Mouse (Mus musculus): Measurements from ENCODE around the gene Vmn1r143. TPM values are rescaled to one million over a fixed set of nuclear protein-coding genes. Genes with fewer than 3 reads are reported as not detected.
"Not testable (repeated sequence)": the region's sequence is repeated elsewhere in the genome, so short reads cannot be mapped to it uniquely, and the experiment has no call there.

The Vmn1r143 gene
- polyA plus RNA-seq (2012; rRNA removed) (not detected in 2 replicates), polyA plus RNA-seq (2014; fragmentation: Nextera tagmentation; extraction: Ambion mirVana) (not detected in 2 replicates)

- not testable (repeated sequence) for DNase-seq (ENCODE audit: low read depth in 3 of 3, low spot score in 3 of 3); H3K4me3 ChIP-seq (ENCODE audit: insufficient read depth in 1 of 2, low read depth in 2 of 2, low read length in 2 of 2); H3K36me3 ChIP-seq (replicated peaks; ENCODE audit: control insufficient read depth, insufficient read depth, low read depth); H3K27me3 ChIP-seq (ENCODE audit: control insufficient read depth, insufficient read depth, low read length); H3K27ac ChIP-seq; ATAC-seq (ENCODE audit: insufficient read depth); H3K4me1 ChIP-seq (replicated peaks; ENCODE audit: control insufficient read depth in 2 of 2, insufficient read depth in 2 of 2, low read length in 1 of 2); H3K4me2 ChIP-seq (ENCODE audit: low read depth); H3K9ac ChIP-seq (replicated peaks); H3K9me3 ChIP-seq (ENCODE audit: control insufficient read depth, low read length)
- WGBS (ENCODE audit: insufficient replicate concordance), result no CpG with 5 or more reads among the region's 3 CpGs
Observed at GRCm38 (mm10) chr7:22189077-22189476, at the start of gene Vmn1r143. Vmn1r143 (plus strand) TSS chr7:22189377.

- not testable (repeated sequence) for H3K4me3 ChIP-seq (ENCODE audit: insufficient read depth in 1 of 2, low read depth in 2 of 2, low read length in 2 of 2); H3K27me3 ChIP-seq (ENCODE audit: control insufficient read depth, insufficient read depth, low read length); H3K4me1 ChIP-seq (replicated peaks; ENCODE audit: control insufficient read depth in 2 of 2, insufficient read depth in 2 of 2, low read length in 1 of 2); ATAC-seq (ENCODE audit: insufficient read depth); H3K9ac ChIP-seq (replicated peaks); H3K4me2 ChIP-seq (ENCODE audit: low read depth); DNase-seq (ENCODE audit: low read depth in 3 of 3, low spot score in 3 of 3); H3K36me3 ChIP-seq (replicated peaks; ENCODE audit: control insufficient read depth, insufficient read depth, low read depth); H3K27ac ChIP-seq; H3K9me3 ChIP-seq (ENCODE audit: control insufficient read depth, low read length)
- WGBS (ENCODE audit: insufficient replicate concordance), result no CpG with 5 or more reads among the region's 3 CpGs
Observed at GRCm38 (mm10) chr7:22163935-22164334, 25.2 kb upstream of the Vmn1r143 start, which contains the start of gene Vmn1r142. Vmn1r142 (minus strand) TSS chr7:22164035.

GRCm38 (mm10) chr7:22201164-22201563 lies 12.0 kb downstream of the Vmn1r143 start, which contains the start of gene Gm8653:
Gm8653 (minus strand) TSS chr7:22201264.
- not testable (repeated sequence) for H3K9me3 ChIP-seq (ENCODE audit: control insufficient read depth, low read length); H3K9ac ChIP-seq (replicated peaks); H3K4me2 ChIP-seq (ENCODE audit: low read depth); H3K27me3 ChIP-seq (ENCODE audit: control insufficient read depth, insufficient read depth, low read length); H3K4me1 ChIP-seq (replicated peaks; ENCODE audit: control insufficient read depth in 2 of 2, insufficient read depth in 2 of 2, low read length in 1 of 2); H3K36me3 ChIP-seq (replicated peaks; ENCODE audit: control insufficient read depth, insufficient read depth, low read depth); ATAC-seq (ENCODE audit: insufficient read depth); H3K4me3 ChIP-seq (ENCODE audit: insufficient read depth in 1 of 2, low read depth in 2 of 2, low read length in 2 of 2); DNase-seq (ENCODE audit: low read depth in 3 of 3, low spot score in 3 of 3); H3K27ac ChIP-seq
- no CpG with 5 or more reads among the region's 2 CpGs for WGBS (ENCODE audit: insufficient replicate concordance)

- not testable (repeated sequence) for H3K4me2 ChIP-seq (ENCODE audit: low read depth); DNase-seq (ENCODE audit: low read depth in 3 of 3, low spot score in 3 of 3); H3K27ac ChIP-seq; ATAC-seq (ENCODE audit: insufficient read depth); H3K9ac ChIP-seq (replicated peaks); H3K9me3 ChIP-seq (ENCODE audit: control insufficient read depth, low read length); H3K27me3 ChIP-seq (ENCODE audit: control insufficient read depth, insufficient read depth, low read length); H3K36me3 ChIP-seq (replicated peaks; ENCODE audit: control insufficient read depth, insufficient read depth, low read depth); H3K4me1 ChIP-seq (replicated peaks; ENCODE audit: control insufficient read depth in 2 of 2, insufficient read depth in 2 of 2, low read length in 1 of 2); H3K4me3 ChIP-seq (ENCODE audit: insufficient read depth in 1 of 2, low read depth in 2 of 2, low read length in 2 of 2)
- WGBS (ENCODE audit: insufficient replicate concordance), result 4% methylated on average over 1 of the region's 2 CpGs
Observed at GRCm38 (mm10) chr7:22229384-22229783, 40.2 kb downstream of the Vmn1r143 start, which contains the start of gene Gm8453. Gm8453 (minus strand) TSS chr7:22229484.

Other genes starting within 250 kb of the Vmn1r143 start
- not detected in 2 replicates for gene Vmn1r137, start 194.8 kb upstream of the Vmn1r143 start, polyA plus RNA-seq (2012; rRNA removed)
- not detected in 2 replicates for gene Vmn1r137, start 194.8 kb upstream of the Vmn1r143 start, polyA plus RNA-seq (2014; fragmentation: Nextera tagmentation; extraction: Ambion mirVana)
- not detected in 2 replicates for gene Vmn1r138, start 160.5 kb upstream of the Vmn1r143 start, polyA plus RNA-seq (2012; rRNA removed)
- not detected in 2 replicates for gene Vmn1r138, start 160.5 kb upstream of the Vmn1r143 start, polyA plus RNA-seq (2014; fragmentation: Nextera tagmentation; extraction: Ambion mirVana)
- not detected in 2 replicates for gene Gm6176, start 133.1 kb upstream of the Vmn1r143 start, polyA plus RNA-seq (2012; rRNA removed)
- not detected in 2 replicates for gene Gm6176, start 133.1 kb upstream of the Vmn1r143 start, polyA plus RNA-seq (2014; fragmentation: Nextera tagmentation; extraction: Ambion mirVana)
- gene Vmn1r139, start 120.3 kb upstream of the Vmn1r143 start, polyA plus RNA-seq (2012; rRNA removed), result not detected in 2 replicates
- not detected in 2 replicates for gene Vmn1r139, start 120.3 kb upstream of the Vmn1r143 start, polyA plus RNA-seq (2014; fragmentation: Nextera tagmentation; extraction: Ambion mirVana)
- not detected in 2 replicates for gene Gm16451, start 71.1 kb upstream of the Vmn1r143 start, polyA plus RNA-seq (2012; rRNA removed)
- gene Gm16451, start 71.1 kb upstream of the Vmn1r143 start, polyA plus RNA-seq (2014; fragmentation: Nextera tagmentation; extraction: Ambion mirVana), result not detected in 2 replicates
- not detected in 2 replicates for gene Gm10666, start 54.6 kb upstream of the Vmn1r143 start, polyA plus RNA-seq (2012; rRNA removed)
- gene Gm10666, start 54.6 kb upstream of the Vmn1r143 start, polyA plus RNA-seq (2014; fragmentation: Nextera tagmentation; extraction: Ambion mirVana), result not detected in 2 replicates
- not detected in 2 replicates for gene Vmn1r142, start 25.3 kb upstream of the Vmn1r143 start, polyA plus RNA-seq (2012; rRNA removed)
- not detected in 2 replicates for gene Vmn1r142, start 25.3 kb upstream of the Vmn1r143 start, polyA plus RNA-seq (2014; fragmentation: Nextera tagmentation; extraction: Ambion mirVana)
- not detected in 2 replicates for gene Gm8653, start 11.9 kb downstream of the Vmn1r143 start, polyA plus RNA-seq (2012; rRNA removed)
- gene Gm8653, start 11.9 kb downstream of the Vmn1r143 start, polyA plus RNA-seq (2014; fragmentation: Nextera tagmentation; extraction: Ambion mirVana), result not detected in 2 replicates
- gene Gm8453, start 40.1 kb downstream of the Vmn1r143 start, polyA plus RNA-seq (2012; rRNA removed), result not detected in 2 replicates
- not detected in 2 replicates for gene Gm8453, start 40.1 kb downstream of the Vmn1r143 start, polyA plus RNA-seq (2014; fragmentation: Nextera tagmentation; extraction: Ambion mirVana)
- gene Gm4187, start 140.3 kb downstream of the Vmn1r143 start, polyA plus RNA-seq (2012; rRNA removed), result not detected in 2 replicates
- gene Gm4187, start 140.3 kb downstream of the Vmn1r143 start, polyA plus RNA-seq (2014; fragmentation: Nextera tagmentation; extraction: Ambion mirVana), result not detected in 2 replicates
- gene Gm8660, start 181.7 kb downstream of the Vmn1r143 start, polyA plus RNA-seq (2012; rRNA removed), result not detected in 2 replicates
- not detected in 2 replicates for gene Gm8660, start 181.7 kb downstream of the Vmn1r143 start, polyA plus RNA-seq (2014; fragmentation: Nextera tagmentation; extraction: Ambion mirVana)
- not detected in 2 replicates for gene Vmn1r148, start 224.2 kb downstream of the Vmn1r143 start, polyA plus RNA-seq (2012; rRNA removed)
- not detected in 2 replicates for gene Vmn1r148, start 224.2 kb downstream of the Vmn1r143 start, polyA plus RNA-seq (2014; fragmentation: Nextera tagmentation; extraction: Ambion mirVana)
- not detected in 2 replicates for gene Vmn1r149, start 248.9 kb downstream of the Vmn1r143 start, polyA plus RNA-seq (2012; rRNA removed)
- not detected in 2 replicates for gene Vmn1r149, start 248.9 kb downstream of the Vmn1r143 start, polyA plus RNA-seq (2014; fragmentation: Nextera tagmentation; extraction: Ambion mirVana)

All from liver, embryonic 14.5 days (tissue).